Mouse (Mus musculus): ENCODE measurements around the gene Gna14. TPM values are rescaled to one million over a fixed set of nuclear protein-coding genes. Genes with fewer than 3 reads are reported as not detected.

Gene Gna14
- polyA plus RNA-seq, 1 experiment from 2014 or later = 0.22 TPM

DNA sequence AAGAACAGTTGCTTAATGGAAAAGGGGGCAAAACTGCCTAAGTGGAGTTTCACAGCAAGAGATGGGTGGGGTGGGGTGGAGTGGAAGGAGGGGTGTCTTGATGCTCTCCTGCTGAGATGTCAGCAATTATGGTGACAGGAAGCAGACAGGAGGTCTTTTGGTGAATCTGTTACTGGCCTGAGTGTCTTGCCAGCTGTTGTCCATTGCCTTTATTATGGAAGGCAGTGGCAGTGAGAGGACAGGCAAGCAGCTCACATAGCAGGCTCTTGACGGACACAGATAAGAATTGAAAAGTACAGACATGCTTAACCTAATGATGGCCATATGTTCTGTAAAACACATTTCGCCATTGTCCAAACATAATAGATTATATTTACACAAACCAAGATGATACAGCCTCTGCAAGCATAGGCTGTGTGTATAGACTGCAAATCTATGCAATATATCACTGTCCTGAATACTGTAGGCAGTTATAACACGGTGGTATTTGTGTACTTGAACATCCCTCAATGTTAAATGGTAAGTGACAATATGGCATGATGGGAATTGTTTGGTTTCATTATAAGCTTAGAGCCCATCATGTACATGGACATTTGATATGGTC lies 92.8 kb downstream of the Gna14 start:
- H3K27me3 ChIP-seq (replicated peaks) = no peaks in the 10 kb centered on the region
- H3K9ac ChIP-seq = no peak overlapping the region
- 67% methylated on average over 3 of the region's 3 CpGs for WGBS
- H3K9me3 ChIP-seq = no peaks in the 10 kb centered on the region
- no peak overlapping the region for H3K27ac ChIP-seq
- no peaks in the 10 kb centered on the region for H3K36me3 ChIP-seq
- H3K4me3 ChIP-seq = no peak overlapping the region
- no peaks in the 10 kb centered on the region for H3K4me1 ChIP-seq
- ATAC-seq (ENCODE audit: low FRiP score, low read depth) = no peak
- H3K4me2 ChIP-seq (replicated peaks) = no peak overlapping the region

DNA sequence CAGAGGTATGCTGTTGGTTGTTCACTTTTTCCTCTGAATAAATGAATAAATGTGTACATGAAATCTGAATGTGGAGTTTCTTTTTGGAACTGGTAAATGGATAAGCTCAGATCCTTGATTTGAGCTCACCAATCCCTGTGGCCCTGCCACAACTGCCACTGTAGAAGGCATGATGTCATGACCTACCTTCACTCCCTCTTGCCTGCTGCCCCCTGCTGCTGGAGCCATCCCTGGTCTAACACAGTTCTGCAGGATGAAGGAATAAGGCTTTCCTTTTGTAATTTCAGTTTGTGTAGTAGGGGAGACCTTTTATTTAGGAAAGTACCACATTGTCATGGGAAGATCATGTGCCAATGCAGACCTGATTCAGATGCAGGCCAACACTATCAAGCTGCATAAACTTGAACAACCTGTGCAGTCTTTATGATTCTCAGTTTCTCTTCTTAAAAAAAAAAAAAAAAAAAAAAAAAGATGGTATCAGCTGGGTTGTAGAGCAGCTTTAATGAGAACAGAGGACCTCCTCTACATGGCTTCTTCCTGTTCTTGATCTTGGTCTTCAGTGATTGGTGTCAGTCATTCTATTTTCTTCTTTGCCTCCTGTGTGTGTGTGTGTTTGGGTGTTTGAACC lies 93.8 kb downstream of the Gna14 start:
- no peaks in the 10 kb centered on the region for H3K36me3 ChIP-seq
- H3K4me1 ChIP-seq = no peaks in the 10 kb centered on the region
- no peak overlapping the region for H3K4me3 ChIP-seq
- H3K9ac ChIP-seq = no peak overlapping the region
- no peaks in the 10 kb centered on the region for H3K9me3 ChIP-seq
- H3K27me3 ChIP-seq (replicated peaks) = no peaks in the 10 kb centered on the region
- no peak overlapping the region for H3K4me2 ChIP-seq (replicated peaks)
- no peak overlapping the region for H3K27ac ChIP-seq
- no peak for ATAC-seq (ENCODE audit: low FRiP score, low read depth)

DNA sequence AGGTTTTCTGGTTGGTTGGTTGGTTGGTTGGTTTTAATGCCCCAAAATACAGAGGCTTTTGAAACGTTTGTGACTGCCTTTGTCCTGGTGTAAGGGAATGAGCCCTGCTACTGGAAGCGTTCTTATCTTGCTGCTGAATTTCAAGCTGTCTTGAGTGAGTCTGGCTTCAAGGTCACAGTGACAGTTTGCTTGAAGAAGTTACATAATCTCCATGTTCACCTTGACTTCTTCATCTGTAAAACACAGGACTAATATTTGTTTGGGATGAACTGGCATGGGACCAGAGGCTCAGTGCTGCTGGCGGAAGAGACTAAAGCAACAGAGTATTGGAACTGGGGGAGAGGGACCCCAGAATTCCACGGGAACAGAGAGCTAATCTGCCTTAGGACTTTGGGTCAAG lies 94.4 kb downstream of the Gna14 start:
- Histone ChIP-seq H3K4me1 (no peaks in the 10 kb centered on the region), H3K4me3 (no peak overlapping the region), H3K27ac (no peak overlapping the region), H3K27me3 (replicated peaks) (no peaks in the 10 kb centered on the region), H3K9me3 (no peaks in the 10 kb centered on the region), H3K9ac (no peak overlapping the region), H3K4me2 (replicated peaks) (no peak overlapping the region), H3K36me3 (no peaks in the 10 kb centered on the region)
- 85% methylated on average over 4 of the region's 4 CpGs for WGBS
- no peak for ATAC-seq (ENCODE audit: low FRiP score, low read depth)

DNA sequence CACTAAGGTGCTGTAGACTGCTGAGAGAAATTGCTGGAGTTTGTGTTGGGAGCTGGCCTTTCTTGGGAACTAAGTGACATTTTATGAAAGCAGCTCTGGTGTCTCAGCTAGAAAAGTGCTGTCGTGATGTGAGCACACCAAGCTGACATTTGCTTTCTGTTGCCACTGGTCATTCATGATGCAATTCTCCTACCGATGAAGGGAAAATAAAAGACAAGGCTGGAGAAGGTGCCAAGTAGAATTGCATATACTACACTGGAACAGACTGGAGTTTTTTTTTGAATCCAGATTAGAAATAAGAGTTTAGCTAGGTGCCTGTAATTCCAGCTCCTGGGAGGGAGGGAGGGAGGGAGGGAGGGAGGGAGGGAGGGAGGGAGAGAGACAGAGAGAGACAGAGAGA lies 98.7 kb downstream of the Gna14 start:
- H3K27me3 ChIP-seq (replicated peaks) = no peaks in the 10 kb centered on the region
- no peak overlapping the region for H3K4me3 ChIP-seq
- H3K27ac ChIP-seq = no peak overlapping the region
- H3K4me2 ChIP-seq (replicated peaks) = no peak overlapping the region
- no peaks in the 10 kb centered on the region for H3K9me3 ChIP-seq
- no peak for ATAC-seq (ENCODE audit: low FRiP score, low read depth)
- H3K36me3 ChIP-seq = no peaks in the 10 kb centered on the region
- WGBS = 74% methylated on average over 2 of the region's 2 CpGs
- no peak overlapping the region for H3K9ac ChIP-seq
- H3K4me1 ChIP-seq = no peaks in the 10 kb centered on the region

DNA sequence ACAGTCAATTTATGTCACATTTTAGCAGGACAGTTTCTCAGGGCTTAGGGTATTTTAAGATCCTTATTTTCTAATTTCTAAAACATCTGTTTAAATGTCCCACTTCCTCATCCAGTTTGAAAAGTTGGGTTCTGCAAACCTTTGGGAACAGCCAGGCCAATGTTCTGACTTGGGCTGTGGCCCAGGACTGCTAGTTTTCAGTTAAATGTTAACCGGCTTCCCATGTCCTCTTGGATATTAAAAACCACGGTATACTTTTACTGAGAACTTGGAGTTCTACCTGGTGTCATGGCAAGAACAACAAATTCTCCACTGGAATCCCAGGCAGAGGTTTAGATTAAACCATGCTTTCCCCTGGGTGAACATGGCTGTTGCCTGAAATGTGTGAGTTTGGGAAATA lies 102.9 kb downstream of the Gna14 start:
- Histone ChIP-seq H3K9ac (no peak overlapping the region), H3K4me2 (replicated peaks) (no peak overlapping the region), H3K9me3 (no peaks in the 10 kb centered on the region), H3K4me1 (no peaks in the 10 kb centered on the region), H3K27ac (no peak overlapping the region), H3K36me3 (no peaks in the 10 kb centered on the region), H3K4me3 (no peak overlapping the region), H3K27me3 (replicated peaks) (no peaks in the 10 kb centered on the region)
- 90% methylated on average over 2 of the region's 2 CpGs for WGBS
- ATAC-seq (ENCODE audit: low FRiP score, low read depth) = no peak

DNA sequence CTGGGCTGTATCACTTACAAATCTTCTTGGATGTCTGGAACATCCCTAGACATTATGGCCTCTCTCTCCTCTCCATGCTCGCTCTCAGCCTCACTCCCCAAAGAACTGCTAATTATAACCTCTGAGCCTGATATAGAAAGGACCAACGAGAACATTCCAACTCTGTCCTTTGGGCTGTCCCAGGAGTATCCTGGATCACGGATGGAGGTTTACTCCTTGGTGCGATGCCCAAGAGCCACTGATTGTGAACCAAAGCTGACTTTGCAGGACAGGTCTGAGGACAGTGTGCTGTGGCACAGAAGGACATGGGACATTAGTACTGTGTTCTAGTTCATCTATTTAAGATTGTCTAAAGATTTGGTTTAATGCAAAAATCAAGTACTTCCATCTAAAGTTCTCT lies 108.1 kb downstream of the Gna14 start:
- Histone ChIP-seq H3K4me3 (no peak overlapping the region), H3K27me3 (replicated peaks) (no peaks in the 10 kb centered on the region), H3K36me3 (no peaks in the 10 kb centered on the region), H3K27ac (no peak overlapping the region), H3K9ac (no peak overlapping the region), H3K9me3 (no peaks in the 10 kb centered on the region), H3K4me2 (replicated peaks) (no peak overlapping the region), H3K4me1 (no peaks in the 10 kb centered on the region)
- no peak for ATAC-seq (ENCODE audit: low FRiP score, low read depth)
- WGBS = 89% methylated on average over 4 of the region's 4 CpGs

DNA sequence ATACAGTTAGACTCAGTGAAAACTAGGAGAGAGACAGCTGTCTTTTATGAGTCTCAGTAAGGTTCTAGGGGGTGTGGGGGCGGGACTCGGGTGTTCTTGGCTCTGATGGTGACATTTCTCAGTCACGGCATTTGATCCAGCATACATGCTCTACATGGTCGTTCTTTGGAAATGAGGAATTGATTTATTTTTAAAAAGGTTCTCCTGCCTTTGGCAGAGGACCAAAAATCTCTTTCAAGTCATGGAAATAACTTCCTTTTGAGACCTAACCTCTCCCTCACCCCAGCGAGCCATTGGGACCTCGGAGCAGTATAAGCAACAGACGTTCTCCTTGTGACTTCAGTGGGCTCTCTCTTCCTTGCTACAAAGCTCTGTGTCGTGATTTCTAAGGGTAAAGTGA lies 121.4 kb downstream of the Gna14 start:
- no peak overlapping the region for H3K4me3 ChIP-seq
- H3K9me3 ChIP-seq = no peaks in the 10 kb centered on the region
- H3K27ac ChIP-seq = no peak overlapping the region
- no peak for ATAC-seq (ENCODE audit: low FRiP score, low read depth)
- 77% methylated on average over 8 of the region's 8 CpGs for WGBS
- no peak overlapping the region for H3K4me2 ChIP-seq (replicated peaks)
- no peaks in the 10 kb centered on the region for H3K36me3 ChIP-seq
- no peak overlapping the region for H3K9ac ChIP-seq
- H3K4me1 ChIP-seq = no peaks in the 10 kb centered on the region
- no peaks in the 10 kb centered on the region for H3K27me3 ChIP-seq (replicated peaks)

DNA sequence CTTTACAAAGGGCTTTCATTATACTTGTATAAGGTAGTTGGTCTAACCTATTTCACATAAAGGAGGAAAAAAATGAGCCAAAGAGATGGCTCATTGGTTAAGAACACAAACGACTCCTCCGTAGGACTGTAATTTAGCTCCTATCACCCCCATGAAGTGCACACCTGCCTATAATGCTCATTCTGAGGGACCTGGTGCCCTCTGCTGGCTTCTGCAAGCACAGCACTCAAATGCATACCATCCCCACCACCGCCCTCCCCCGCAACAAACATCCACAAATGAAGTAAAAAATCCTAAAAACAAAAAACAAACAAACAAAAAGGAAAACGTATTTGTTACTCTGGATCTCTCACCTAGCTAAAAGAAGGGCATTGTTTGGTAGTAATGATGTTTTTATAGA lies 122.4 kb downstream of the Gna14 start:
- Histone ChIP-seq H3K4me1 (no peaks in the 10 kb centered on the region), H3K4me2 (replicated peaks) (no peak overlapping the region), H3K9me3 (no peaks in the 10 kb centered on the region), H3K27me3 (replicated peaks) (no peaks in the 10 kb centered on the region), H3K36me3 (no peaks in the 10 kb centered on the region), H3K9ac (no peak overlapping the region), H3K27ac (no peak overlapping the region), H3K4me3 (no peak overlapping the region)
- WGBS = 76% methylated on average over 5 of the region's 5 CpGs
- no peak for ATAC-seq (ENCODE audit: low FRiP score, low read depth)

DNA sequence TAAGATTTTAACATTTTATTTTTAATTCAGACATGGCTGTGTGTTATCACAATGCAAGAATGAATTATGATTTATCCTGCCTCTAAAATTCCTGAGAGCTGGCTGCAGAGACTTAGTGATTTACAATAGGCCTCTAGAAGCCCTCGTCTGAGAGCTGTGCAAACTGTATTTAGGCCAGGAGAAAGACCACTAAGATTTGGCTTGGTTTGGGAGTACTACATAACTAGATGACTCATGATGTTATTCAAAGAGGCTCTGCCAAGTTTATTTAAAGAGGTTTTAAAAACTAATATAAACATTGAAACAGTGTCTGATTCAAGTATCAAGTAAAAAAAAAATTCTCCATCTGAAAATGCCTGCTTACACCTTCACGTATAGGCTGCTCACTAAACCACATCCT lies 123.0 kb downstream of the Gna14 start:
- no peak overlapping the region for H3K4me2 ChIP-seq (replicated peaks)
- no peaks in the 10 kb centered on the region for H3K36me3 ChIP-seq
- ATAC-seq (ENCODE audit: low FRiP score, low read depth) = no peak
- no peaks in the 10 kb centered on the region for H3K4me1 ChIP-seq
- H3K9me3 ChIP-seq = no peaks in the 10 kb centered on the region
- H3K4me3 ChIP-seq = no peak overlapping the region
- no peak overlapping the region for H3K9ac ChIP-seq
- no peaks in the 10 kb centered on the region for H3K27me3 ChIP-seq (replicated peaks)
- 81% methylated on average over 2 of the region's 2 CpGs for WGBS
- no peak overlapping the region for H3K27ac ChIP-seq

DNA sequence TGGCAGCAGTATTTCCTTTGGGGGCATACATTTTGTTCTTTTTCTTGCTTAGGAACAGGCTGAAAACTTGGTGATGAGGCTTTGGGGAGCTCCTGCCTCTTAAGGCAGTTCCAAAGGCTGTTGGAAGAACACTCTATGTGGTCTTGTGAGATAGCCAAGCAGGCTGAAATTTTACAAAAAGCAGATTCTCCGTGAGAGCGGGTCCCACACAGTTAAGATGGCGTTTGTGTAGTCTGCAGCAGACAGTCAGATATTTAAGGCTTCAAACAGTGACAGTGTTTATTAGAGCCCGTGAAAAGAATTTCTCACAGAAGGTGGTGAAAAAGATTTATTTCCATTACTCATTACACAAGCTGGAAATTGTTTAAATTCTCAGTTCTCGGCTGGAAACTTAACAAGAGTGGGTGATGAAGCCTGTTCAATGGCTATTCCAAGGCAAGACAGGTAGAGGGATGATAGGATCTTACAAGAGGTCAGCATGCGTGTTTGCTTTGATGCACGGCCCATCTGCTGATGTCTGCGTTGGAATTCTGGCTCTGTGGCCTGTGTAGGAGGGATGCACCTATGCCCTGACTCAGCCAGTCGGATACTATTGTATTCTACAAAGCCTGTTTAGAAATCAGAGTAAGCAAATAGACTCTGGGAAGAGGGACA lies 123.8 kb downstream of the Gna14 start:
- H3K27me3 ChIP-seq (replicated peaks) = no peaks in the 10 kb centered on the region
- no peaks in the 10 kb centered on the region for H3K36me3 ChIP-seq
- no peak for ATAC-seq (ENCODE audit: low FRiP score, low read depth)
- no peak overlapping the region for H3K4me3 ChIP-seq
- 77% methylated on average over 9 of the region's 9 CpGs for WGBS
- H3K27ac ChIP-seq = no peak overlapping the region
- no peak overlapping the region for H3K4me2 ChIP-seq (replicated peaks)
- H3K9ac ChIP-seq = no peak overlapping the region
- no peaks in the 10 kb centered on the region for H3K4me1 ChIP-seq
- no peaks in the 10 kb centered on the region for H3K9me3 ChIP-seq

DNA sequence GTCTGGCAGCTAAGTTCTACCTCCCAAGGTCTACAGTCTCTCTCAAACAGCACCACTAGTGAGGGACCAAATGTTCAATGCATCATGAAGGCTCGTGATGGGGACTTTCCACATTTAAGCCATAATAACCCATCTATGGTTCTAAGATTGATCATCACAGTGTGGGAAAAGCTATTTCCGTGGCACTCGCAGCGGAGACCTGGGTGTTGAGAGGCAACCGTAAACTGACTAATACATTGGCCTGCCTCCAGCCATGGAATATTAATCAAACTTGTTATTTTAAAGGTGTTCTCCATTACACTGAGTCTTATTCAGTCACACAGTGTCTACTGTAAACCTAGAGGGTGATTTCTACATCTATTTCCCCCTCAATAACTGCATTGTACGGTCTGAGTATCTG lies 127.1 kb downstream of the Gna14 start:
- no peak overlapping the region for H3K27ac ChIP-seq

DNA sequence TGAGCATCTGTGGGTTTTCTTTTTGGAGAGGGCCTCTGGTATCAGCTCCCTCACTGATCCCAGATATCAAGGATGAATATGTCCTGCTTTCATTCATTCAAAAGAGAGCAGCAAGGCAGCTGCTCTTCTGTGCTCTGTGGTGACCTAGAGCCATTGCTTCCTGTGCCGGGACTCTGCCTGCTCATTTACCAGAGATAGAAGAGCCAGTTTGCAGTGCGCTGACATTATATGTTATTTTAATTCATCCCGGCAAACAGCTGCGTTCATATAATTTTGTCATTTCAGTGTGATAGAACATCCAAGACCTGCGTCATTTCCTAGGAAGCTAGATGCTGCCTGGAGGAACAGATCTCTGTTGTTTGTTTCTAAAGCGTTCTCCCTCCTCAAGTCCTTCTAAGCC lies 141.2 kb downstream of the Gna14 start:
- Histone ChIP-seq H3K36me3 (no peaks in the 10 kb centered on the region), H3K9me3 (no peaks in the 10 kb centered on the region), H3K4me2 (replicated peaks) (no peak overlapping the region), H3K4me1 (no peaks in the 10 kb centered on the region), H3K4me3 (no peak overlapping the region), H3K27me3 (replicated peaks) (no peaks in the 10 kb centered on the region), H3K9ac (no peak overlapping the region), H3K27ac (no peak overlapping the region)
- ATAC-seq (ENCODE audit: low FRiP score, low read depth) = no peak
- WGBS = 92% methylated on average over 6 of the region's 6 CpGs

More for the DNA sequence above, 127.1 kb downstream of the Gna14 start:
- Histone ChIP-seq H3K4me3 (no peak overlapping the region), H3K9ac (no peak overlapping the region), H3K4me2 (replicated peaks) (no peak overlapping the region), H3K4me1 (no peaks in the 10 kb centered on the region), H3K9me3 (no peaks in the 10 kb centered on the region), H3K27me3 (replicated peaks) (no peaks in the 10 kb centered on the region), H3K36me3 (no peaks in the 10 kb centered on the region)
- 88% methylated on average over 6 of the region's 6 CpGs for WGBS
- ATAC-seq (ENCODE audit: low FRiP score, low read depth) = no peak

All from neural tube, embryonic 12.5 days (tissue).